Mouse (Mus musculus): ENCODE results near the gene Kmt2b. TPM values are rescaled to one million over a fixed set of nuclear protein-coding genes. Genes with fewer than 3 reads are reported as not detected.
A peak's percentile ranks its signal among the peaks of the same experiment; 100 is the strongest.

Gene Kmt2b
- polyA plus RNA-seq, 1 experiment from 2014 or later, result 15.6 TPM

DNA sequence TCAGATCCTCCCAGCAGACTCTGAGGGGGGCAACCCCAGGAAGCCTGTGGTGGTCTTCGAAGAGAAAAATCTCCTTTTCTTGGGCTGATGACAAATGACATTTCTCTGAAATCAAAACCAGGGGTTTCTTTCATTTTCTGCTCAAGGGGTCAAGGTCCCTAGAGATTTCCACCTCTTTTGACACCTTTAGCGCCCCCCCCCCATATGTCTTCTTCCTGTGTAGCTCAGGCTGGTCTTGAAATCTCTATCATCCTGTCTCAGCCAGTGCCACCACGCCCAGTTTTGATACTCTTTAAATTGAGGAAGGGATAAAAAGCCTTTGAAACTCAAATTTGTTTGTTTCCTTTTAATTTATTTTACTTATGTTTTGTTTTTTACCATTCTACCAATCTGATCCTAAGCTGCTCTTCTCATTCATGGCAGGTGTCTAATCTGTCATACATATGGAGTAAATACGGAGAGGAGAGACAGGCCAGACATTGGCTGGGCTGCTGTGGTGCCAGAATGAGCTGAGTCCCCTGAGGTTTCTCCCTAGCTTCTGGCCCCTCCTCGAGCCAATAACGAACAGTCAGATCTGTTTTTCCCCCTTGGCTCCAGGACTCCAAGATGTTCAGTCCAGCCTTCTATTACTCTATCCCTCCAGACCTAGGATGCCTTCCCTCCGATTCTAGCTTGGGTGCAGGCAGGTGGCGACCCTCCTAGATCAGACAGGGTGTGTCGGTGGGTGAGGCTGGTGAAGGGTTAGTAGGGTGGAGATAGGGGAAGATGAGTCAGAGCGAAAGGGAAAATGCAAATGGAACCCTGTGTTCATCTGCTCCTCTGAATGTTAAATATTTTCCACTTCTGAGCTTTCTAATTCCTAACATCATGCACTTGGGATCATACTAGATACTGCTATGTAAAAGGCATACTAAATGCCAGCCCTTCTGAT, 5.3 kb upstream of the Kmt2b start:
- ATAC-seq, result no peak
- H3K9me3 ChIP-seq (ENCODE audit: control insufficient read depth, low read length), result no peaks in the 10 kb centered on the region
- no peak overlapping the region for H3K27ac ChIP-seq (ENCODE audit: low read length)
- H3K9ac ChIP-seq (replicated peaks; ENCODE audit: low read depth, low read length), result no peak overlapping the region
- no peaks in the 10 kb centered on the region for H3K27me3 ChIP-seq (replicated peaks; ENCODE audit: control insufficient read depth, insufficient read depth, low read length)
- no peak overlapping the region for H3K4me2 ChIP-seq (ENCODE audit: low read length)
- no peak overlapping the region for H3K4me3 ChIP-seq (replicated peaks; ENCODE audit: low read length)
- peaks cover 6% of the 10 kb centered on the region; the same call in 1 of the 2 replicates for H3K4me1 ChIP-seq (replicated peaks; ENCODE audit: control insufficient read depth, insufficient read depth, low read length)
- WGBS, result 74% methylated on average over 10 of the region's 10 CpGs
- H3K36me3 ChIP-seq (ENCODE audit: control insufficient read depth, insufficient read depth), result no peaks in the 10 kb centered on the region

DNA sequence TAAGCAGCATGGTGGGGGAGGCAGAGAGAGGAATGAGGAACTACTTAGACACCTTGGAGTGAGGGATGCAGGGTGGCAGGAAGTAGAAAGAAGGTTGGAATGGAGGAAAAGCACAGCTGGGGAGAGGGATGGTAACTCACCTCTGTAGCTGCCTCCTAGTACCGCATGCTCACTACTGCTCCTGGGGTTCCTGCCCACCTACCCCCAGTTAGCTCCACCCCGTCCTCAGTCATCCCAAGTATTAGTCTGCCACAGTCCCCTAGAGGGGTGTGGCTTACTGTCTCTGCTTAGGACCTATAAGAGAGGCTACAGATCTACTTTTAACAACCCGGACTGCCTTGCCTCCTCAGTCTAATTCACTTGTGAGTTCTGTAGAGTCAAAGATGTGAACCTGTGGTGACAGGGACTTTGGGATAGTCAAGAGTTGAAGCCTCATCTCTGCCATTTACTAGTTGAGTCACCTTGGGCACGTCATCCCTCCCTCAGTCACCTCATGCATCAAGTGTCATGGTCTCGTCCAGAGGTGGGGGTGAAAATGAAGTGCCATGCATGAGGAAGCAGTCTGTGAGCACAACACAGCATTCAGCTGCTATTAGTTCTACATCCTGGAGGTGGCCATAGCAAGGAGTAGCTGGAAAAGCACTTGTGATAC, 4.4 kb upstream of the Kmt2b start:
- 58% methylated on average over 5 of the region's 5 CpGs for WGBS
- Histone ChIP-seq H3K4me1 (replicated peaks; ENCODE audit: control insufficient read depth, insufficient read depth, low read length) (peaks cover 6% of the 10 kb centered on the region; the same call in 1 of the 2 replicates), H3K4me3 (replicated peaks; ENCODE audit: low read length) (no peak overlapping the region), H3K4me2 (ENCODE audit: low read length) (no peak overlapping the region), H3K9ac (replicated peaks; ENCODE audit: low read depth, low read length) (no peak overlapping the region), H3K27me3 (replicated peaks; ENCODE audit: control insufficient read depth, insufficient read depth, low read length) (no peaks in the 10 kb centered on the region), H3K36me3 (ENCODE audit: control insufficient read depth, insufficient read depth) (no peaks in the 10 kb centered on the region), H3K27ac (ENCODE audit: low read length) (no peak overlapping the region), H3K9me3 (ENCODE audit: control insufficient read depth, low read length) (no peaks in the 10 kb centered on the region)
- ATAC-seq, result no peak

DNA sequence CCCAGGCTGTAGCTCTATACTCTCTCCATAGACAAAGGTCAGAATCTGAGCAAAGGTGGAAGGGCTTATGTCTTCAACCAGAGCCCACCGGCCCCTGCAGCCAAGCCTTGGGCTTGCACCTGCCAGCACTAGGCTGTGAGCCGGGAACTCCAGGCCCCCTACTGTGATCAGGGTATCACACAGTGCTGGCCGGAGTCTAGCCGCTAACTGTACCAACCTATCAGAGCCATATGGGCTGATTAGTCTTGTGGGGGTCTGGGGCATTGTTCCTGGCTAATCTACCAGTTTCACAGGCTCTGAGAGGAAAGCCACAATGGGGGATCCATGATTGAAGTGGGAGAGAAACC, 3.1 kb upstream of the Kmt2b start:
- no peak overlapping the region for H3K4me3 ChIP-seq (replicated peaks; ENCODE audit: low read length)
- H3K9ac ChIP-seq (replicated peaks; ENCODE audit: low read depth, low read length), result no peak overlapping the region
- H3K4me1 ChIP-seq (replicated peaks; ENCODE audit: control insufficient read depth, insufficient read depth, low read length), result peaks cover 19% of the 10 kb centered on the region
- H3K36me3 ChIP-seq (ENCODE audit: control insufficient read depth, insufficient read depth), result no peaks in the 10 kb centered on the region
- H3K27me3 ChIP-seq (replicated peaks; ENCODE audit: control insufficient read depth, insufficient read depth, low read length), result no peaks in the 10 kb centered on the region
- no peak for ATAC-seq
- H3K4me2 ChIP-seq (ENCODE audit: low read length), result no peak overlapping the region
- no peaks in the 10 kb centered on the region for H3K9me3 ChIP-seq (ENCODE audit: control insufficient read depth, low read length)
- no peak overlapping the region for H3K27ac ChIP-seq (ENCODE audit: low read length)
- 29% methylated on average over 4 of the region's 4 CpGs for WGBS

DNA sequence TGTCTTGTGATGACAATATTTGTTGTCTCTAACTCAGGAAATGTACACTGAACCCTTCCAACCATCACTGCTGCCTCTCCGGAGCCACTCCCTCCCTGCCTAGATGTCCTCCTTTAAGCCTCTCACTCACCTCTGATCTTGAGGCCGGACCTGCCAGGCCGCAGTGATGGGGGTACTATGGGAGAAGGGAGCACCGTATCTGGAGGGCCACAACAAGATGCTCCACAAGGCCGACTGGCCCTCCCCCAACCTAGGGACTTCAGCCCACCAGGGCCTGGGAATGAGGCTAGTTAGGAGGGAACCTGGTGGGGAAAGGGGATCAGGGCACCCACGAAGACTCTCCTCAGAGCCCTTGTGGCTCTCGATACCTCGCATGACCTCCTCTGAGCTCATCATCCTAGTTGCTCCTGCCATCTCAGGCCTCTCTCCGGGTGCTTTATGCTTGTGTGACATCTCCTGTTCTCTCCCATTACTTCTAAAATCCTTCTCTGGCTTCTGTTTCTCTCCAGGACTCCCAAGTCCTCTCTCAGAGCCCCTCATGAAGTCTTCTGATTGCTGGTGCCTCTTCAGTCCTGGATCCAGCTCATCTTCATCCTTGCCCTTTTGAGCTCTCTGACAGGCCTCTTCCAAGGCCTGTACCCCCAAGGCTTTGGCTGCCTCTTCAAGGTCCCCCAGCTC, 2.5 kb upstream of the Kmt2b start:
- no peaks in the 10 kb centered on the region for H3K9me3 ChIP-seq (ENCODE audit: control insufficient read depth, low read length)

DNA sequence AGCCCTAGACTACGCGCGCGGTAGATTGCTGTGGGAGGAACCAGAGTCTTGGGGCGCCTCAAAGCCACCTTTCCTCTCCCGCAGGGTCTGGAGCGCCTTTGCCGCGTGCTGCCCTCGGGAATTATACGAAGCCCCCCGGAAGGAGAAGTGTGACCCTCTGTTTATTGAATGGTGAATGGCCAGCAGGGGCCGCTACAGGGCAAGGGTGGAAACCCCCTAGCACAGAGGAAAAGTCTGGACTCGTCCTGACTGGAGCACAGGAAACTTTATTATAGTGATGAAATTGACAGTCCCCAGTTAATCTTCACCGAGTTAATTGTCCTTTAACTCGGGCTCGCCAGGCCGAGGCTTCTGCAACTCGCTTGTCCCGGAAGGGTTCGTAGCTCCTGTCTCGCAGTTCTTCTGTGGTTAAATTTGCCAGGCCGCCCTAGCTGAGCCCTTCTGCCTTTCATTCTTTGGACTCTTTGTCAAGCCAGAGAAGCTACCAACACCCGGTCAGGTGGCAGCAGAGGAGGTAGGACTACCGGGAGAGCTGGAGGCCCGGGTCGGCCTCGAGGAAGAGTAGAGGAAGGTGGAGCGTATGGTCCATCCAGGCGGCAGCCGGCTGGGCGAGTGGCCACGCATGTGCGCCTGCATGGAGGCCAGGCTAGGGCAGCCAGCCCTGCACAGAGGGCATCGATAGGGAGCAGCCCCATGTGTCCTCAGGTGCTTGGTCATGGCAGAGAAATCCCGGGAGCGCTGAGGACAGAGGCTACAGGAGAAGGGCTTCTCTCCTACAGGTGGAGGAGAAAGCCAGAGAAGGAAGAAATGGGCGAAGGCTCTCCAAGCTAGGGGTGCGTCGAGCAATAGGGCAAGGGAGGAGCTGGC, 1.1 kb upstream of the Kmt2b start:
- Histone ChIP-seq H3K4me2 (ENCODE audit: low read length) (peak overlapping the region; percentile 77), H3K27ac (ENCODE audit: low read length) (peak overlapping the region; percentile 91), H3K4me3 (replicated peaks; ENCODE audit: low read length) (peak overlapping the region; percentile 99), H3K9ac (replicated peaks; ENCODE audit: low read depth, low read length) (peak overlapping the region; percentile 99), H3K9me3 (ENCODE audit: control insufficient read depth, low read length) (no peaks in the 10 kb centered on the region), H3K4me1 (replicated peaks; ENCODE audit: control insufficient read depth, insufficient read depth, low read length) (peaks cover 23% of the 10 kb centered on the region), H3K36me3 (ENCODE audit: control insufficient read depth, insufficient read depth) (peaks cover 5% of the 10 kb centered on the region; the same call in 1 of the 2 replicates), H3K27me3 (replicated peaks; ENCODE audit: control insufficient read depth, insufficient read depth, low read length) (no peaks in the 10 kb centered on the region)
- peak; percentile 60 for ATAC-seq
- WGBS, result 30% methylated on average over 40 of the region's 40 CpGs

More for the DNA sequence above, 2.5 kb upstream of the Kmt2b start:
- H3K27me3 ChIP-seq (replicated peaks; ENCODE audit: control insufficient read depth, insufficient read depth, low read length), result no peaks in the 10 kb centered on the region
- ATAC-seq, result no peak
- no peak overlapping the region for H3K27ac ChIP-seq (ENCODE audit: low read length)
- no peak overlapping the region for H3K9ac ChIP-seq (replicated peaks; ENCODE audit: low read depth, low read length)
- peaks cover 23% of the 10 kb centered on the region for H3K4me1 ChIP-seq (replicated peaks; ENCODE audit: control insufficient read depth, insufficient read depth, low read length)
- no peak overlapping the region for H3K4me2 ChIP-seq (ENCODE audit: low read length)
- H3K36me3 ChIP-seq (ENCODE audit: control insufficient read depth, insufficient read depth), result no peaks in the 10 kb centered on the region
- 93% methylated on average over 9 of the region's 9 CpGs for WGBS
- H3K4me3 ChIP-seq (replicated peaks; ENCODE audit: low read length), result no peak overlapping the region

DNA sequence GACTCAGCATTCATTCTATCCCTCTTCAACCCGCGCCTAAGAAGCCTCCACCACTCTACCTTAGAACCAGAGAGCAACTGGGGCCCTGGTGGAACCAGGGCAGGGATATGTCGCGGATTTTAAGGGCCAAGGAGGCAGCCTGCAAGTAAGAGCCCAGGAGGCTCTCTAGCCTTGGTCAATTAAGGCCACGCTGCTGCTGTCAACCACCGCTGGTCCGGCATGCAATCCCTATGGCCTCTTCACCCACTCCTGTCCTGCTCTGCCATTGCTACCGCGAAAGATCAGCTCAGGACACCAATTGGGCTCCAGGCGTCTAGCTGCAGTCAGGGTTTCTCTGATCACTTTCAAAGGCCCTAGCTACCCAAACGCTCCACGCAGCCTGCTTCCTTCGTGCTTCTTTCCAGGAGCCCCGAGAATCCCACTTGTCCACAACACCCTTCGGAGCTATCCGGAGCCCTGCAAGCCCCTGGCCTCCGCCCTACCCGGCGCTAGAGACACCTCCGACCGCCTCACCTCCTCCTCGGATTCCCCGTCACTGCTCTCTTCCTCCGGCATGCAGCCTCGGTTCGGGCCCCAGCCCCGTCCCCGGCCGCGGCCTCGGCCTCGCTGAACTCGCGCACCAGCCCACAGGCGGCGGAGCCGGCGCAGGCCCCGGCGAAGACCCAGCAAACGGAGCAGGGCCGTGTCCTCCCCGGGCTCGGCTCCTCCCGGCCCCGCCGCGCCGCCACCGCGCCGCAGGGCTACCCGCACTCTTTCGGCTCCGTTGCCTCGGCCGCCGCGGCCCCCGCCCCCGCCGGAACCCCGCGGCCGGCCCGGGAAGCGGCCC, 471 bp downstream of the Kmt2b start:
- under 1% methylated on average over 60 of the region's 67 CpGs for WGBS
- H3K36me3 ChIP-seq (ENCODE audit: control insufficient read depth, insufficient read depth), result peaks cover 20% of the 10 kb centered on the region
- peak overlapping the region; percentile 83 for H3K4me2 ChIP-seq (ENCODE audit: low read length)
- peak; percentile 39 for ATAC-seq
- H3K4me3 ChIP-seq (replicated peaks; ENCODE audit: low read length), result peak overlapping the region; percentile 99
- H3K9me3 ChIP-seq (ENCODE audit: control insufficient read depth, low read length), result no peaks in the 10 kb centered on the region
- no peaks in the 10 kb centered on the region for H3K27me3 ChIP-seq (replicated peaks; ENCODE audit: control insufficient read depth, insufficient read depth, low read length)
- peaks cover 23% of the 10 kb centered on the region for H3K4me1 ChIP-seq (replicated peaks; ENCODE audit: control insufficient read depth, insufficient read depth, low read length)
- peak overlapping the region; percentile 91 for H3K27ac ChIP-seq (ENCODE audit: low read length)
- H3K9ac ChIP-seq (replicated peaks; ENCODE audit: low read depth, low read length), result peak overlapping the region; percentile 99

DNA sequence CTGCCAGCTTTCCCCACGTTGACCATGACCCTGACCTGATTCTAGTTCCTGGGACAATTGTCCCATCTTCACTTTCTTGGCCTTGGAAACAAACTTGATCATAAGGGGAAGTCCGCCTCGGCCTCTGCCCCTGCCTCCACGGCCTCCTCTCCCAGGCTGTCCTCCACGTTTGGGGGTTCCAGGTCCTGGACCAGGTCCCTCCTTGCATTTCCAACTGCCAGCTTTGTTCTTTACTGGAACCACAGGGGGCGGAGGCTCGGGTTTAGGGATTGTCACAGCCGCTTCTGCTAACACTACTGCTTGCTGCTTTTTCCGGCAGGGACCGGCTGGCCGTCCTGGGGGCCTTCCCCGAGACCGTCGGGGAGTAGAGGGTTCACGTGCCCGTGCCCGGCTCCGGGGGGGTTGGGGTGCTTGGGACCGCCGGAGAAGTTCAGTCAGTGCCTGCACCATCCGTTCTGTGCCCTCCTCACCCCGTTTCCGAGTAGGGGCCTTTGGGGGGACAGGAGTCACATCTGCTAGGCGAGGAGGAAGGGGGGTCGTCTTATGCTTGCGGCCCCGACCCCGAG, 2.0 kb downstream of the Kmt2b start:
- H3K36me3 ChIP-seq (ENCODE audit: control insufficient read depth, insufficient read depth), result peaks cover 34% of the 10 kb centered on the region
- no peak overlapping the region for H3K27ac ChIP-seq (ENCODE audit: low read length)
- no peaks in the 10 kb centered on the region for H3K27me3 ChIP-seq (replicated peaks; ENCODE audit: control insufficient read depth, insufficient read depth, low read length)
- H3K4me3 ChIP-seq (replicated peaks; ENCODE audit: low read length), result no peak overlapping the region; the same call in 1 of the 2 replicates
- H3K9ac ChIP-seq (replicated peaks; ENCODE audit: low read depth, low read length), result no peak overlapping the region
- ATAC-seq, result no peak
- no peak overlapping the region; the same call in 1 of the 2 replicates for H3K4me2 ChIP-seq (ENCODE audit: low read length)
- H3K9me3 ChIP-seq (ENCODE audit: control insufficient read depth, low read length), result no peaks in the 10 kb centered on the region
- WGBS, result 87% methylated on average over 28 of the region's 28 CpGs
- peaks cover 23% of the 10 kb centered on the region for H3K4me1 ChIP-seq (replicated peaks; ENCODE audit: control insufficient read depth, insufficient read depth, low read length)

DNA sequence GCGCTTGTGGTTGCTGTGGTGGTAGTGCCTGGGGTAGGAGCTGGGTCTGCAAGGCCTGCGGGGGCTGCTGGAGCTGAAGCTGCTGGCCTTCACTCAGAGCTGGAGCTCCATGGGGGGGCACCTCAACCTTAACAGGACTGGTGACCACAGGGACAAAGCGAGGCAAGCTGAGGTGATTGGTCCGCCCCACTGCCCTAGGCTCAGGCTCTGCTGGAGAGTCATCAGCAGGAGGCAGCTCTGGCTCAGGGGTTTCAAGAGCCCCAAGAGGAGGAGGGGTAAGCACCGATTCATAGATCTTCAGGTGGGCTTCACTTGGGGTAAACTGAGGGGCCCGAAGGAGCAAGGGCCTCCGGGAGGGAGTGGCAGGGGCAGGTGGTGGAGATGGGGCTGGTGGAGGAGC, 3.4 kb downstream of the Kmt2b start:
- H3K4me1 ChIP-seq (replicated peaks; ENCODE audit: control insufficient read depth, insufficient read depth, low read length), result peaks cover 23% of the 10 kb centered on the region
- no peaks in the 10 kb centered on the region for H3K27me3 ChIP-seq (replicated peaks; ENCODE audit: control insufficient read depth, insufficient read depth, low read length)
- H3K9ac ChIP-seq (replicated peaks; ENCODE audit: low read depth, low read length), result no peak overlapping the region
- H3K4me2 ChIP-seq (ENCODE audit: low read length), result no peak overlapping the region
- no peak overlapping the region for H3K27ac ChIP-seq (ENCODE audit: low read length)
- no peaks in the 10 kb centered on the region for H3K9me3 ChIP-seq (ENCODE audit: control insufficient read depth, low read length)
- ATAC-seq, result no peak
- peaks cover 43% of the 10 kb centered on the region for H3K36me3 ChIP-seq (ENCODE audit: control insufficient read depth, insufficient read depth)
- WGBS, result 92% methylated on average over 7 of the region's 7 CpGs
- H3K4me3 ChIP-seq (replicated peaks; ENCODE audit: low read length), result no peak overlapping the region
